Mouse (Mus musculus) CH12.LX (cell line): Measurements from ENCODE around the gene Rita1. TPM values are rescaled to one million over a fixed set of nuclear protein-coding genes. Genes with fewer than 3 reads are reported as not detected.

Experiments used
- DNase-seq: peaks from one replicate; pipeline ENCODE4 v3.0.0-alpha.2; 2013; ENCODE audit errors: extremely low read depth
- H3K27ac ChIP-seq: 2 replicates; pipeline ENCODE4 v1.5.1; 2012; ENCODE audit warnings: low read depth, mild to moderate bottlenecking, control low read depth, moderate library complexity; ENCODE audit not compliant: insufficient read depth
- H3K27me3 ChIP-seq: replicated peaks from 2 replicates; pipeline ENCODE3; 2012; ENCODE audit warnings: inconsistent platforms
- H3K36me3 ChIP-seq, 2 experiments: replicated peaks in 1 of 2; 2 replicates each; pipeline versions ENCODE3 to v1.6.1; 2012; ENCODE audit warnings: inconsistent platforms in 1 of 2, low read length in 1 of 2, mild to moderate bottlenecking in 1 of 2, mixed read lengths in 1 of 2, moderate library complexity in 1 of 2; ENCODE audit not compliant: control insufficient read depth in 1 of 2, insufficient read depth in 1 of 2
- H3K4me1 ChIP-seq, 2 experiments: 2 replicates each; pipeline ENCODE4 v1.6.1; 2012; ENCODE audit warnings: inconsistent platforms in 1 of 2, moderate library complexity in 1 of 2; ENCODE audit not compliant: insufficient read depth in 2 of 2, control insufficient read depth in 1 of 2
- H3K4me2 ChIP-seq: 2 replicates; pipeline ENCODE4 v1.6.1; 2012; ENCODE audit warnings: low read depth, mild to moderate bottlenecking, control low read depth; ENCODE audit not compliant: poor library complexity, insufficient read depth, severe bottlenecking
- H3K4me3 ChIP-seq, 3 experiments: fragments of 150-350 bp in 1 of 3; sonication (generic) in 1 of 3; replicated peaks in 1 of 3; 2 replicates each; pipeline versions ENCODE3 to v1.5.1; 2011 to 2012; ENCODE audit warnings: low read depth in 2 of 3, low read length in 2 of 3, mild to moderate bottlenecking in 2 of 3, moderate library complexity in 2 of 3, control low read depth in 1 of 3, improper control_type of control experiment in 1 of 3, inconsistent platforms in 1 of 3, mixed read lengths in 1 of 3; ENCODE audit not compliant: poor library complexity in 1 of 3
- H3K79me2 ChIP-seq: replicated peaks from 2 replicates; pipeline ENCODE4 v1.6.1; 2012; ENCODE audit warnings: mild to moderate bottlenecking, moderate library complexity; ENCODE audit not compliant: control insufficient read depth, poor library complexity, insufficient read depth, severe bottlenecking; ENCODE audit errors: extremely low read depth
- H3K9ac ChIP-seq: 2 replicates; pipeline ENCODE4 v1.6.1; 2012; ENCODE audit warnings: low read depth, mild to moderate bottlenecking, control low read depth, moderate library complexity; ENCODE audit not compliant: insufficient read depth
- H3K9me3 ChIP-seq: replicated peaks from 2 replicates; pipeline ENCODE3; 2012; ENCODE audit warnings: low read length, inconsistent platforms, mixed read lengths
- BHLHE40 ChIP-seq: IDR thresholded peaks from 2 replicates; pipeline ENCODE4 v1.6.1; 2011; ENCODE audit warnings: mild to moderate bottlenecking, low read depth, low read length, improper control_type of control experiment
- CHD2 ChIP-seq: IDR thresholded peaks from 2 replicates; pipeline ENCODE4 v1.6.1; 2011; ENCODE audit warnings: low read length, improper control_type of control experiment
- CTCF ChIP-seq, 2 experiments: IDR thresholded peaks in 1 of 2; conservative IDR thresholded peaks in 1 of 2; 2 replicates each; pipeline ENCODE4 v1.5.1; 2011 to 2012; ENCODE audit warnings: low read depth in 2 of 2, low read length in 2 of 2, improper control_type of control experiment in 1 of 2, inconsistent platforms in 1 of 2, mild to moderate bottlenecking in 1 of 2, moderate library complexity in 1 of 2
- ELF1 ChIP-seq: IDR thresholded peaks from 2 replicates; pipeline ENCODE4 v1.6.1; 2014; ENCODE audit warnings: low read depth, mild to moderate bottlenecking, inconsistent platforms, low read length, improper control_type of control experiment
- ETS1 ChIP-seq: conservative IDR thresholded peaks from 2 replicates; pipeline ENCODE4 v1.6.1; 2012; ENCODE audit warnings: low read depth, mild to moderate bottlenecking, inconsistent platforms, low read length, improper control_type of control experiment, moderate library complexity
- IRF4 ChIP-seq: IDR thresholded peaks from 2 replicates; pipeline ENCODE4 v1.6.1; 2014; ENCODE audit warnings: low read depth, mild to moderate bottlenecking, inconsistent platforms, low read length, improper control_type of control experiment
- KAT2A ChIP-seq: IDR thresholded peaks from 2 replicates; pipeline ENCODE4 v1.6.1; 2012; ENCODE audit warnings: low read length, improper control_type of control experiment, inconsistent platforms; ENCODE audit not compliant: insufficient replicate concordance
- MAX ChIP-seq: IDR thresholded peaks from 2 replicates; pipeline ENCODE4 v1.6.1; 2011; ENCODE audit warnings: low read length, improper control_type of control experiment
- MAZ ChIP-seq: IDR thresholded peaks from 2 replicates; pipeline ENCODE4 v1.6.1; 2012; ENCODE audit warnings: low read depth, mild to moderate bottlenecking, inconsistent platforms, low read length, improper control_type of control experiment, moderate library complexity
- MXI1 ChIP-seq: IDR thresholded peaks from 2 replicates; pipeline ENCODE4 v1.6.1; 2011; ENCODE audit warnings: mild to moderate bottlenecking, low read depth, low read length, improper control_type of control experiment
- RCOR1 ChIP-seq: conservative IDR thresholded peaks from 2 replicates; pipeline ENCODE4 v1.6.1; 2012; ENCODE audit warnings: low read depth, mild to moderate bottlenecking, inconsistent platforms, low read length, improper control_type of control experiment
- TCF12 ChIP-seq: IDR thresholded peaks from 2 replicates; pipeline ENCODE4 v1.6.1; 2014; ENCODE audit warnings: low read depth, mild to moderate bottlenecking, inconsistent platforms, low read length, improper control_type of control experiment
- ZNF384 ChIP-seq: IDR thresholded peaks from 2 replicates; pipeline ENCODE4 v1.6.1; 2012; ENCODE audit warnings: low read depth, low read length, improper control_type of control experiment, inconsistent platforms
- dilution Hi-C: fragments of 300-500 bp; cut with MboI; formaldehyde crosslinking; loops from 2 replicates; pipeline ENCODE4 v1.14.3; 2020; ENCODE audit warnings: low sequenced_read_pairs; ENCODE audit not compliant: extremely low pct_unique_long_range_greater_than_20kb, extremely low pct_ligation_motif_present
- in situ Hi-C: fragments of 300-500 bp; cut with MboI; formaldehyde crosslinking; loops from 3 replicates; pipeline ENCODE4 v1.14.3; 2019; ENCODE audit warnings: low sequenced_read_pairs, low pct_ligation_motif_present, low pct_unique_long_range_greater_than_20kb, mixed read lengths
- polyA plus RNA-seq: library from polyadenylated mRNA; unstranded; fragments of >175 nt; gene quantifications from 2 replicates; pipeline ENCODE4 v1.2.1, GENCODE M21; 2012; ENCODE audit warnings: low read depth; ENCODE audit not compliant: insufficient read length
- total RNA-seq, 2 experiments: library from RNA; depleted of rRNA; stranded (reverse); fragments of 300-350 nt in 1 of 2; fragments of >200 nt in 1 of 2; gene quantifications; 2 replicates each; pipeline ENCODE4 v1.2.3; 2012 to 2014

Gene Rita1
- total and polyA plus RNA-seq, 3 experiments, result 6.3 to 10.2 (median 7.3) TPM

- Histone ChIP-seq H3K4me1 (peaks cover 28 to 43% of the 10 kb centered on the region in 2 experiments), H3K27ac (no peak overlapping the region), H3K36me3 (peaks cover 0 to 13% of the 10 kb centered on the region in 2 experiments), H3K79me2 (no peaks in the 10 kb centered on the region), H3K27me3 (no peaks in the 10 kb centered on the region), H3K4me3 (no peak overlapping the region), H3K9ac (no peak overlapping the region), H3K4me2 (no peak overlapping the region; the same call in 1 of the 2 replicates), H3K9me3 (peaks cover 6% of the 10 kb centered on the region)
- dilution Hi-C loops (no loop called here), in situ Hi-C loops (no loop called here)
- TF ChIP-seq IRF4, result 0 out of 2 replicates have a peak, but pooled peaks have one; percentile 15
- peak; percentile 34; the same call in 1 of the 2 replicates for TF ChIP-seq MAX
- TF ChIP-seq CTCF (conservative IDR thresholded peaks at IDR 0.05 in 1 of 2, IDR thresholded peaks at IDR 0.05 in 1 of 2; ENCODE audit: low read depth in 2 of 2, low read length in 2 of 2), result peak in 1 of 2 experiments; percentile 40; a peak in 2 of 4 replicates
- peak; percentile 29; the same call in 1 of the 2 replicates for TF ChIP-seq MXI1
- no peak for TF ChIP-seq KAT2A
- TF ChIP-seq BHLHE40, result peak; percentile 38; the same call in 1 of the 2 replicates
- peak; percentile 41; the same call in 1 of the 2 replicates for TF ChIP-seq ZNF384
- TF ChIP-seq MAZ, result no peak
- TF ChIP-seq ETS1, result peak; percentile 32; the same call in 1 of the 2 replicates
- TF ChIP-seq TCF12, result 0 out of 2 replicates have a peak, but pooled peaks have one; percentile 31
- DNase-seq, result peak; percentile 48
Observed at GRCm38 (mm10) chr5:120577935-120578441, 34.4 kb downstream of the Rita1 start.

GRCm38 (mm10) chr5:120576781-120577301 is 35.5 kb downstream of the Rita1 start:
- TF ChIP-seq RCOR1 (no peak), KAT2A (no peak), CHD2 (no peak), ELF1 (no peak)
- no peaks in the 10 kb centered on the region for H3K27me3 ChIP-seq
- no peak overlapping the region for H3K4me3 ChIP-seq
- in situ Hi-C loops, result no loop called here
- no peaks in the 10 kb centered on the region for H3K79me2 ChIP-seq
- H3K9me3 ChIP-seq, result peaks cover 2% of the 10 kb centered on the region
- no peak for DNase-seq
- dilution Hi-C loops, result no loop called here
- H3K4me2 ChIP-seq, result no peak overlapping the region
- H3K27ac ChIP-seq, result no peak overlapping the region
- no peak overlapping the region for H3K9ac ChIP-seq
- H3K36me3 ChIP-seq, result peaks cover 0 to 7% of the 10 kb centered on the region in 2 experiments
- H3K4me1 ChIP-seq, result peaks cover 28 to 41% of the 10 kb centered on the region in 2 experiments
